Mouse (Mus musculus) limb, embryonic 12.5 days (tissue): ENCODE results near the gene Tns1. TPM values are rescaled to one million over a fixed set of nuclear protein-coding genes. Genes with fewer than 3 reads are reported as not detected.

Experiments
- ATAC-seq: fragments of 200-750 bp; cut with Nextera tagmentation; 2 replicates; pipeline ENCODE4 v1.8.0; 2017; ENCODE audit warnings: low read depth, moderate TSS enrichment; ENCODE audit not compliant: insufficient number of reproducible peaks, insufficient read depth, low FRiP score, low TSS enrichment
- H3K27ac ChIP-seq: fragments of 300-500 bp; sonication (generic); 2 replicates; pipeline ENCODE4 v1.5.1; 2016; ENCODE audit warnings: mild to moderate bottlenecking, moderate library complexity
- H3K27me3 ChIP-seq: fragments of 300-500 bp; sonication (generic); 2 replicates; pipeline ENCODE4 v1.6.1; 2016; ENCODE audit warnings: mild to moderate bottlenecking, moderate library complexity
- H3K36me3 ChIP-seq: fragments of 300-500 bp; sonication (generic); 2 replicates; pipeline ENCODE4 v1.6.1; 2016; ENCODE audit warnings: mild to moderate bottlenecking, moderate library complexity
- H3K4me1 ChIP-seq: fragments of 300-500 bp; sonication (generic); replicated peaks from 2 replicates; pipeline ENCODE4 v1.6.1; 2016
- H3K4me2 ChIP-seq: fragments of 300-500 bp; sonication (generic); 2 replicates; pipeline ENCODE4 v1.6.1; 2016; ENCODE audit warnings: mild to moderate bottlenecking, moderate library complexity
- H3K4me3 ChIP-seq: fragments of 300-500 bp; sonication (generic); replicated peaks from 2 replicates; pipeline ENCODE4 v1.5.1; 2016; ENCODE audit warnings: mild to moderate bottlenecking
- H3K9ac ChIP-seq: fragments of 300-500 bp; sonication (generic); replicated peaks from 2 replicates; pipeline ENCODE4 v1.6.1; 2016; ENCODE audit warnings: mild to moderate bottlenecking, moderate library complexity
- H3K9me3 ChIP-seq: fragments of 300-500 bp; sonication (generic); 2 replicates; pipeline ENCODE4 v1.6.1; 2016; ENCODE audit warnings: mild to moderate bottlenecking, moderate library complexity
- WGBS: fragments of 180-500 bp; shearing (Covaris S2); methylation state at CpG from one replicate; pipeline ENCODE4 v1.1.7; 2016; 5-methylcytosine and 5-hydroxymethylcytosine counted together
- polyA plus RNA-seq: library from polyadenylated mRNA; unstranded; fragments of >200 nt; fragmentation: Nextera tagmentation; extraction: Ambion mirVana; gene quantifications from 2 replicates; pipeline ENCODE4 v1.2.1, GENCODE M21; 2016

The Tns1 gene
- polyA plus RNA-seq, 1 experiment from 2014 or later: 36.7 TPM

DNA sequence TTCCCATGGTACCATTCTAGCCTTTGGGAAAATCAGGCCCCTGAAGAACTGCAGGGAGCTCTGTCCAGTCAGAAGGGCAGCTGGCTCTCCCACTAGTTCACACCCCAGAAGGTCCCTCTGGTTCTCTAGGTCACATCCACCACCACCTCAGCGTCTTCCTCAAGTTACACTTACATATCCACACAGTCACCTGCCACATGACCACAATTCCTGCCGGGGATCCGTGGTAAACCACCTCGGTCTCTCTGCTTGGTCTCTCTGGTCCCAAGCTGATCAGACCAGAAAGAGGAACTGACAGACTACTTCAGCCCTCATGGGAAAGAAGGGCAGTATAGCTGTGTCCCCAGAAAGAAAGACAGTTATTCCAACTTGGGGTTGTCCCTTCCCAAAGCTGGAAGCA lies 68.7 kb downstream of the Tns1 start:
- Histone ChIP-seq H3K4me1 (peaks cover 79% of the 10 kb centered on the region), H3K9me3 (no peaks in the 10 kb centered on the region), H3K27ac (no peak overlapping the region), H3K9ac (no peak overlapping the region), H3K27me3 (no peaks in the 10 kb centered on the region), H3K36me3 (peaks cover 14% of the 10 kb centered on the region; the same call in 1 of the 2 replicates), H3K4me3 (no peak overlapping the region), H3K4me2 (no peak overlapping the region)
- no peak for ATAC-seq
- WGBS: 75% methylated on average over 4 of the region's 4 CpGs

DNA sequence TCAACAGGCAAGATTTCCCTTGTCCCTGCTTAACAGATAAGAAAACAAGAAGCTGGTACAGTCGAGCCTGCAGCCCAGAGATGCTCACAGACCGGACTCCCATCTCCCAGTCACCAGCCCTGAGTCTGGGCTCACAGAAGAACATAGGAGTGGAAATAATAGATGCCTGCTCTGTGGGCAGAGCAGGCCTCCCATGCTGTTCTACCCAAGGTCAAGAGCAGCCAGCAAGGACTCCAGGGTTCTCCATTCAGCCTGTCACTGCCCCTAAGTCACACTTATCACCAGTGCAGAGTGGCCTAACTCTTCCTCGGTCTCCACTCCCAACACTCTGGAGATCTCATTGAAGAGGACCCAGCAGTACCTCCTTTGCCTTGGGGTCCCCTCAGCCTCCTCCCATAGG lies 69.8 kb downstream of the Tns1 start:
- H3K9me3 ChIP-seq: no peaks in the 10 kb centered on the region
- H3K4me1 ChIP-seq: peaks cover 71% of the 10 kb centered on the region
- peak overlapping the region; percentile 18 for H3K4me2 ChIP-seq
- H3K27me3 ChIP-seq: no peaks in the 10 kb centered on the region
- H3K4me3 ChIP-seq: no peak overlapping the region
- peaks cover 16% of the 10 kb centered on the region; the same call in 1 of the 2 replicates for H3K36me3 ChIP-seq
- H3K27ac ChIP-seq: peak overlapping the region; percentile 81
- WGBS: 63% methylated on average over 3 of the region's 3 CpGs
- ATAC-seq: no peak
- H3K9ac ChIP-seq: no peak overlapping the region; the same call in 1 of the 2 replicates

DNA sequence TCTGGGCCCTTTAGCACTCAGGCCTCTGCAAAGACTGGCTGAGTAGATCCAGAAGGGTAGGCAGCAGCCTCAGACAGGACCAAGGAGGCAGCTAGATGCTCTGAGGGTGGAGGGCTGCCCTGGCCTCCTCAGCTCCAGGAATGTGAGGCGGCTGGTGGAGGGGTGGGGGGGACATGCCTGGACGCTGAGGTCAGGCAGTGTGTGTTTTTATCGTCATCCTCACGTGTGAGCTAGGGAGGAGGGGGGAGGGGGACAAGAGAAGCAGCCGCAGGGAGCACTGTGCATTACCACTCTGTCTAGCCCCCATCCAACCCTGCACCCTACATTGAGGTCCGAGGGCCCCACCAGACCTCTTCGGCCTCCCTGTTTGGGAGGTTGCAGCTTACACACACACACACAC lies 70.2 kb downstream of the Tns1 start:
- 7% methylated on average over 6 of the region's 7 CpGs for WGBS
- peak overlapping the region; percentile 18 for H3K4me2 ChIP-seq
- no peak overlapping the region for H3K4me3 ChIP-seq
- peaks cover 69% of the 10 kb centered on the region for H3K4me1 ChIP-seq
- peak overlapping the region; percentile 81 for H3K27ac ChIP-seq
- H3K9ac ChIP-seq: no peak overlapping the region; the same call in 1 of the 2 replicates
- H3K9me3 ChIP-seq: no peaks in the 10 kb centered on the region
- peaks cover 19% of the 10 kb centered on the region; the same call in 1 of the 2 replicates for H3K36me3 ChIP-seq
- H3K27me3 ChIP-seq: no peaks in the 10 kb centered on the region
- ATAC-seq: peak; percentile 87

DNA sequence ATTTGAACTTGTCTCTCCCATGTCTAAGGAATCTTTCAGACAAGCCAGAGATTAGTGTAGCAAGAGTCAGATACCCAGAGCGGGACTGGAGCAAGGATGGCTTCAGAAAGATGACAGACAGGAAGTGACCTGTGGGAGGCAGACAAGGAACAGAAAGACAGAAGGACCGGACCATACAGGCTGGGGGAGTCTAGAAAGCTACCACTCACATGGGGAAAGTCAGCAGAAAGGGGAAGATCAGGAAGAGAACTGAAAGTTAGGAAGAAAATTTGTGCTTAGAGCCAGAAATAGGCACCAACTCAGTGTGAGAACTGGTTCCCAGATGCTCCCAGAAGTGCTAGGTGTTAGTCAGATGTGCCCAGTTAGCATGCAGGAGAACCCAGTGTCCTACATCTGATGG lies 71.2 kb downstream of the Tns1 start:
- Histone ChIP-seq H3K4me3 (no peak overlapping the region), H3K4me2 (no peak overlapping the region), H3K27ac (peak overlapping the region; percentile 81), H3K9me3 (no peaks in the 10 kb centered on the region), H3K4me1 (peaks cover 70% of the 10 kb centered on the region), H3K36me3 (peaks cover 21% of the 10 kb centered on the region; the same call in 1 of the 2 replicates), H3K27me3 (no peaks in the 10 kb centered on the region), H3K9ac (no peak overlapping the region)
- ATAC-seq: no peak
- 79% methylated on average over 2 of the region's 2 CpGs for WGBS

DNA sequence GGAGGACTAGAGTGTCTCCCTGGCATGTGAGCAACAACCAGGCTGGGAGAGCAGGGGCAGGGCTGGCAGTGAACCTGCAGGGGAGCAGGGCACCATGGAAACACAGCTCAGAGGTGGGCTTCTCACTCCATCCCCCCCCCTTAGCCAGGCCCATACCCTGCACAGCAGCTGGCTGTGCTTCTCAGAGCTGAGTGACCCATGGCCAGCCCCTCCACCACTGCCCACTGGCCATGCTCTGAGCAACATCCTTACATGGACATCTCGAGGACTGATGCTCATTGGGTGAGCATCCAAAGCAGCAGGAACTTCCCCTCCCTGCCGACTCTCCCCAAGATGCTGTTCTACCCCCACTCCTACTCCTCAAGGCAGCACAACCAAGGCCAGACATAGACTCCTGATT lies 72.9 kb downstream of the Tns1 start:
- H3K36me3 ChIP-seq: peaks cover 20% of the 10 kb centered on the region; the same call in 1 of the 2 replicates

DNA sequence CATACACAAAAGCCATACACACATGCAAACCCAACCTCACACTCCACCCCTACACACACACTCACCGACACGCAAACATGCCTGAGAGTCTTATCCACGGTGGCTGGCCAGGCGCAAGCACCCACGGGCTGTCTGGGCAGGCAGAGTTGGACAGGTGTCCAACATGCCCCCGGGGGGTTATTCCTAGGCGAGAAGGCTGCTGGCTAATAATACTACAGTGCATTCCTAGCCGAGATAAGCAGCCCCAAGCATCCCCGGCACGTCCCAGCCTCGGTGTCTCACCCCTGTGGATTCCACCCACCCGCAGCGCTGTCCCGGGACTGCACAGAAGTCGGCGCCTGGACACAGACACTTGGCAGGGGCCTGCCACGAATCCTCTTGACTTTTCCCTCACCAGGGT lies 74.8 kb downstream of the Tns1 start:
- Histone ChIP-seq H3K36me3 (peaks cover 17% of the 10 kb centered on the region; the same call in 1 of the 2 replicates), H3K9me3 (no peaks in the 10 kb centered on the region), H3K27me3 (no peaks in the 10 kb centered on the region), H3K9ac (no peak overlapping the region), H3K27ac (no peak overlapping the region), H3K4me2 (no peak overlapping the region), H3K4me3 (no peak overlapping the region), H3K4me1 (peaks cover 61% of the 10 kb centered on the region)
- 79% methylated on average over 17 of the region's 17 CpGs for WGBS
- ATAC-seq: no peak

More for the DNA sequence above, 72.9 kb downstream of the Tns1 start:
- H3K27me3 ChIP-seq: no peaks in the 10 kb centered on the region
- peak overlapping the region; percentile 1; the same call in 1 of the 2 replicates for H3K27ac ChIP-seq
- H3K9me3 ChIP-seq: no peaks in the 10 kb centered on the region
- H3K4me1 ChIP-seq: peaks cover 68% of the 10 kb centered on the region
- H3K9ac ChIP-seq: no peak overlapping the region; the same call in 1 of the 2 replicates
- H3K4me3 ChIP-seq: no peak overlapping the region
- ATAC-seq: no peak
- WGBS: 21% methylated on average over 2 of the region's 2 CpGs
- no peak overlapping the region for H3K4me2 ChIP-seq

DNA sequence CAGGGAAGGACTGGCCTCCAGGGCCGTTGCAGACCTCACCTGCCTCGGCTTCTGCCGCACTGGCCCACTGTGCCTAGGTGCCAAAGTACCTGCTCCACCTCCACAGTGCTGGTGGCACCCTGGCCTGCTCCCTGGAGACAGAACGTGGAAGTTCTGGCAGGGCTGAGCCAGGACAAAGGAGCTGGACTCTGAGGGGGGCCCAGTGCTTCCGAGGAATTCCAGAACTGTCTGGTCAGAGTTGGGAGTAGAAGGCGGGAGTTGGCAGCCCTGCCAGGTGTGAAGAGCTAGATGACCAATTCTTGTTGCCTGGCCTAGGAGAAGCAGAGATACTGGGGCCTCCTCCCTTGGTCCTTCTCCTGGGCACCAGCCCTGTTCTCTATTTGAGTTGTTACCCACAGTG lies 76.5 kb downstream of the Tns1 start:
- H3K36me3 ChIP-seq: peaks cover 17% of the 10 kb centered on the region; the same call in 1 of the 2 replicates
- 79% methylated on average over 6 of the region's 6 CpGs for WGBS
- peaks cover 61% of the 10 kb centered on the region for H3K4me1 ChIP-seq
- H3K9me3 ChIP-seq: no peaks in the 10 kb centered on the region
- no peak overlapping the region for H3K4me3 ChIP-seq
- ATAC-seq: no peak
- H3K4me2 ChIP-seq: no peak overlapping the region
- peak overlapping the region; percentile 66; the same call in 1 of the 2 replicates for H3K27ac ChIP-seq
- H3K27me3 ChIP-seq: no peaks in the 10 kb centered on the region
- no peak overlapping the region for H3K9ac ChIP-seq

DNA sequence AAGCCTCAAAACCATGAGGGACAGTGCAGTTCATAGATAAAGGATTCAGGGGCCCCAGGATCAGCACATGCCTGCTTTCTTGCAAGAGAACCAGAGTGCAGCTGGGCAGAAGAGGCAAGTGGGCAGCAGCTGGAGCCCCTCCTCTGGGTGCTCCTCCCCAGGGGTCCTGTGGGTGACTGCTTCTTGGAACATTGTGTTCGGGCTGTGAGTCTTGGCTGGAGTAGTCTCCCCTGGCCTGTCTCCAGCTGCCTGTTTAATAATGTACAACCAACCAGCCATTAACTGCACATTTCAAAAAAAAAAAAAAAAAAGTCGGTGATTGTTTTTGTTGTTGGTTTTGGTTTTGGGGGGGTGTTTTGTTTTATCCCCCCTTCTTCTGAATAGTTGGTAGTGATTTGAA lies 76.9 kb downstream of the Tns1 start:
- Histone ChIP-seq H3K36me3 (peaks cover 17% of the 10 kb centered on the region; the same call in 1 of the 2 replicates), H3K4me3 (no peak overlapping the region), H3K27me3 (no peaks in the 10 kb centered on the region), H3K4me1 (peaks cover 61% of the 10 kb centered on the region), H3K9me3 (no peaks in the 10 kb centered on the region), H3K4me2 (no peak overlapping the region), H3K27ac (peak overlapping the region; percentile 66; the same call in 1 of the 2 replicates), H3K9ac (no peak overlapping the region)
- 64% methylated on average over 2 of the region's 2 CpGs for WGBS
- no peak for ATAC-seq

DNA sequence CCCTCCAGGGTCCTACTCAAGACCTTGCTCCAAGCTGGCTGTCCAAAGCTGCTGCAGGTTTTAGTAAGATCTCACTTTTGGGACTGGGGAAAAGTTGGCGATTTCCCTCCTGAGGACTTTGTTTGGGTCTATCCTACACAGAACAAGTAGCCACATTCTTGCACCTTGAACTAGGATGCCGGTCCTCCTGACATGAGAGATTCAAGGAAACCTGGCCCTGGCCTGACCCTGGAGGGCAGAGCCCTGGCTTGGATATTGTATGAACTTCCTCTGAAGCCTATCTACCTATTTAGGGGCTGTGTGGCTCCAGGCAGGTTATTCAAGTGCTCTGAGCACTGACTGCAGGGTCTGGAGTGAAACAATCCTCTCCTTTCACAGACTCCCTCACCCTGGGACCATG lies 79.2 kb downstream of the Tns1 start:
- H3K27me3 ChIP-seq: no peaks in the 10 kb centered on the region
- 82% methylated on average over 2 of the region's 2 CpGs for WGBS
- no peak overlapping the region for H3K4me3 ChIP-seq
- no peak overlapping the region for H3K4me2 ChIP-seq
- H3K9ac ChIP-seq: no peak overlapping the region
- H3K4me1 ChIP-seq: peaks cover 71% of the 10 kb centered on the region
- no peak for ATAC-seq
- H3K36me3 ChIP-seq: peaks cover 17% of the 10 kb centered on the region; the same call in 1 of the 2 replicates
- no peaks in the 10 kb centered on the region for H3K9me3 ChIP-seq
- H3K27ac ChIP-seq: no peak overlapping the region

DNA sequence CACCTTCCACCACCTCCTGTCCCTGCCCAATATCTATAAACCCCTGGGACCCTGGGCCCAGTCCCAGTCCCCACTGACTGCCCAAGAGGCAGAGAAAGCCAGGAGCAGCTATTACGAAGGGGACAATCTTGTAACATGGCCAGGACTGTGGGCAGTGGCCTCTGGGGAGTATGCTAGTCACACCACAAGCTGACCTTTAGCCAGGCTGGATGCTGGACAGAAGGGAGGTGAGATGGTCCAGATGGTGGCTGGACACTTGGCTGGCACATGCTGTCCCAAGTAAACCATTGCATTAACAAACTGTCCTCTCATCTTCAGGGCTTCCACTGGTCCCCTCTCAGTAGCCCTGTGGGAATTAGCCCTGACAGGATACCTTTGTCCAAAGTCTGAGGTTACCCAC lies 79.8 kb downstream of the Tns1 start:
- no peak for ATAC-seq
- 69% methylated on average over 1 of the region's 1 CpGs for WGBS
- no peak overlapping the region for H3K27ac ChIP-seq
- no peak overlapping the region for H3K9ac ChIP-seq
- H3K4me1 ChIP-seq: peaks cover 73% of the 10 kb centered on the region
- H3K9me3 ChIP-seq: no peaks in the 10 kb centered on the region
- peaks cover 14% of the 10 kb centered on the region; the same call in 1 of the 2 replicates for H3K36me3 ChIP-seq
- H3K4me2 ChIP-seq: no peak overlapping the region
- no peak overlapping the region for H3K4me3 ChIP-seq
- H3K27me3 ChIP-seq: no peaks in the 10 kb centered on the region

DNA sequence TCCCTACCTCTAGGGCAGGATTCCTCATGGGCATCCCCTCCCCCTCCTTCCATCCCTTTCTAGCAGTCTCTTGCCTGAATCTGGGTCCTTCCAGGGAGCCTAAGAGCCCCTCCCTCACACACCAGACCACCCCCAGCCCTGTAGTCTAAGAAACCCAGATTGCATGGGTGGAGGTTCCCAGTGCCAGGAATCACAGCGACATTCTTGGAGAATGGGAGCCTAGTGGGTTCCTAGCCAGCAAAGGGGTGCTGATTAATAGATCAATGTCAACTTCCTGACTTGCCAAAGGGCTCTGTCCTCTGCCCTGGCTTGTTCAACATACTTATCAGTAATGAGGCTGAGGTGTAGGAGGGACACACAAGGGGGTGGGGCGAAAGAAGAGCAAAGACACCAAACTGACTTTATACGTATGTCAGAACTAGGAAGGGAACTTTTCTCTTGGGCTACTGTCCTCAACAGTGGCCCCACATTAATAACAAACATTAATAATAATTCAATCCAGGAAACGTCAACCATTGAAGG lies 80.6 kb downstream of the Tns1 start:
- ATAC-seq: no peak
- H3K4me2 ChIP-seq: no peak overlapping the region
- H3K4me1 ChIP-seq: peaks cover 78% of the 10 kb centered on the region
- H3K9me3 ChIP-seq: no peaks in the 10 kb centered on the region
- 0 out of 2 replicates have a peak overlapping the region, but pooled peaks have one; percentile 67 for H3K27ac ChIP-seq
- peaks cover 10% of the 10 kb centered on the region; the same call in 1 of the 2 replicates for H3K36me3 ChIP-seq
- H3K9ac ChIP-seq: no peak overlapping the region; the same call in 1 of the 2 replicates
- H3K27me3 ChIP-seq: no peaks in the 10 kb centered on the region
- no peak overlapping the region for H3K4me3 ChIP-seq
- 65% methylated on average over 4 of the region's 4 CpGs for WGBS
